Mouse (Mus musculus) kidney, embryonic 15.5 days (tissue): ENCODE results near the gene Shc1. TPM values are rescaled to one million over a fixed set of nuclear protein-coding genes. Genes with fewer than 3 reads are reported as not detected.

Source experiments
- ATAC-seq: fragments of 200-750 bp; cut with Nextera tagmentation; replicated peaks from 2 replicates; pipeline ENCODE4 v1.8.0; 2017; ENCODE audit warnings: moderate TSS enrichment; ENCODE audit not compliant: low FRiP score
- H3K27ac ChIP-seq: fragments of 300-500 bp; sonication (generic); 2 replicates; pipeline ENCODE4 v1.5.1; 2015; ENCODE audit warnings: mild to moderate bottlenecking, inconsistent platforms
- H3K27me3 ChIP-seq: fragments of 300-500 bp; sonication (generic); 2 replicates; pipeline ENCODE4 v1.6.1; 2015; ENCODE audit warnings: inconsistent platforms
- H3K36me3 ChIP-seq: fragments of 300-500 bp; sonication (generic); 2 replicates; pipeline ENCODE4 v1.6.1; 2015; ENCODE audit warnings: inconsistent platforms
- H3K4me1 ChIP-seq: fragments of 300-500 bp; sonication (generic); 2 replicates; pipeline ENCODE4 v1.6.1; 2015; ENCODE audit warnings: inconsistent platforms
- H3K4me2 ChIP-seq: fragments of 300-500 bp; sonication (generic); 2 replicates; pipeline ENCODE4 v1.6.1; 2015; ENCODE audit warnings: moderate library complexity, mild to moderate bottlenecking, inconsistent platforms
- H3K4me3 ChIP-seq: fragments of 300-500 bp; sonication (generic); replicated peaks from 2 replicates; pipeline ENCODE4 v1.5.1; 2015; ENCODE audit warnings: mild to moderate bottlenecking, inconsistent platforms
- H3K9ac ChIP-seq: fragments of 300-500 bp; sonication (generic); 2 replicates; pipeline ENCODE4 v1.6.1; 2015; ENCODE audit warnings: mild to moderate bottlenecking, inconsistent platforms
- H3K9me3 ChIP-seq: fragments of 300-500 bp; sonication (generic); replicated peaks from 2 replicates; pipeline ENCODE4 v1.6.1; 2016; ENCODE audit warnings: inconsistent platforms
- WGBS: fragments of 180-500 bp; shearing (Covaris S2); methylation state at CpG from one replicate; pipeline ENCODE4 v1.1.7; 2015; ENCODE audit warnings: mixed read lengths; 5-methylcytosine and 5-hydroxymethylcytosine counted together
- polyA plus RNA-seq: library from polyadenylated mRNA; unstranded; fragments of >200 nt; fragmentation: Nextera tagmentation; extraction: Ambion mirVana; gene quantifications from 2 replicates; pipeline ENCODE4 v1.2.1, GENCODE M21; 2015

The Shc1 gene
- polyA plus RNA-seq, 1 experiment from 2014 or later = 105 TPM

- WGBS = 4% methylated on average over 16 of the region's 16 CpGs
- peak within 1 kb of the TSS; percentile 57 for H3K9ac ChIP-seq
- H3K4me3 ChIP-seq = peak within 1 kb of the TSS; percentile 55
- no peaks in the 10 kb centered on the region for H3K27me3 ChIP-seq
- H3K4me1 ChIP-seq = peaks cover 24% of the 10 kb centered on the region
- H3K27ac ChIP-seq = peak within 1 kb of the TSS; percentile 83
- ATAC-seq = peak; percentile 89
- peaks cover 41% of the 10 kb centered on the region for H3K36me3 ChIP-seq
- H3K4me2 ChIP-seq = peak within 1 kb of the TSS; percentile 63
- no peaks in the 10 kb centered on the region for H3K9me3 ChIP-seq
Observed at GRCm38 (mm10) chr3:89436176-89437113, 18.2 kb downstream of the Shc1 start, which contains the start of gene Pbxip1. Gene Pbxip1, plus strand, starts transcription at chr3:89436706.

GRCm38 (mm10) chr3:89437269-89437668 is 19.0 kb downstream of the Shc1 start:
- Histone ChIP-seq H3K4me1 (peaks cover 20% of the 10 kb centered on the region), H3K4me2 (peak overlapping the region; percentile 63), H3K9me3 (no peaks in the 10 kb centered on the region), H3K36me3 (peaks cover 38% of the 10 kb centered on the region), H3K27ac (peak overlapping the region; percentile 83), H3K27me3 (no peaks in the 10 kb centered on the region), H3K4me3 (peak overlapping the region; percentile 55), H3K9ac (peak overlapping the region; percentile 57)
- WGBS = 29% methylated on average over 5 of the region's 5 CpGs
- no peak for ATAC-seq

GRCm38 (mm10) chr3:89440691-89441090 is 22.4 kb downstream of the Shc1 start:
- WGBS = 96% methylated on average over 2 of the region's 2 CpGs
- Histone ChIP-seq H3K4me2 (no peak overlapping the region), H3K9me3 (no peaks in the 10 kb centered on the region), H3K4me1 (peaks cover 20% of the 10 kb centered on the region), H3K4me3 (no peak overlapping the region), H3K36me3 (peaks cover 17% of the 10 kb centered on the region), H3K27me3 (no peaks in the 10 kb centered on the region), H3K9ac (no peak overlapping the region), H3K27ac (no peak overlapping the region)
- no peak for ATAC-seq

GRCm38 (mm10) chr3:89448720-89449537 is 30.7 kb downstream of the Shc1 start:
- 56% methylated on average over 13 of the region's 13 CpGs for WGBS
- Histone ChIP-seq H3K4me1 (peaks cover 25% of the 10 kb centered on the region), H3K4me2 (no peak overlapping the region), H3K27me3 (no peaks in the 10 kb centered on the region), H3K9ac (no peak overlapping the region), H3K9me3 (no peaks in the 10 kb centered on the region), H3K4me3 (no peak overlapping the region), H3K27ac (peak overlapping the region; percentile 43), H3K36me3 (peaks cover 29% of the 10 kb centered on the region)
- peak; percentile 19; the same call in 1 of the 2 replicates for ATAC-seq

- Histone ChIP-seq H3K27me3 (no peaks in the 10 kb centered on the region), H3K36me3 (peaks cover 25% of the 10 kb centered on the region), H3K27ac (0 out of 2 replicates have a peak overlapping the region, but pooled peaks have one; percentile 43), H3K4me2 (no peak overlapping the region), H3K9ac (no peak overlapping the region), H3K9me3 (no peaks in the 10 kb centered on the region), H3K4me3 (no peak overlapping the region), H3K4me1 (peaks cover 28% of the 10 kb centered on the region)
- 49% methylated on average over 7 of the region's 7 CpGs for WGBS
- peak; percentile 75 for ATAC-seq
Observed at GRCm38 (mm10) chr3:89449541-89449940, 31.3 kb downstream of the Shc1 start.

- no peak for ATAC-seq
- H3K9me3 ChIP-seq = no peaks in the 10 kb centered on the region
- 0 out of 2 replicates have a peak overlapping the region, but pooled peaks have one; percentile 10 for H3K9ac ChIP-seq
- H3K4me1 ChIP-seq = peaks cover 33% of the 10 kb centered on the region
- H3K4me2 ChIP-seq = no peak overlapping the region
- H3K27ac ChIP-seq = no peak overlapping the region
- no peaks in the 10 kb centered on the region for H3K27me3 ChIP-seq
- WGBS = 83% methylated on average over 1 of the region's 1 CpGs
- H3K4me3 ChIP-seq = no peak overlapping the region
- peaks cover 4% of the 10 kb centered on the region for H3K36me3 ChIP-seq
Observed at GRCm38 (mm10) chr3:89451916-89452315, 33.7 kb downstream of the Shc1 start.

- WGBS = 61% methylated on average over 10 of the region's 10 CpGs
- Histone ChIP-seq H3K27me3 (no peaks in the 10 kb centered on the region), H3K4me2 (no peak within 1 kb of the TSS), H3K4me3 (no peak within 1 kb of the TSS), H3K9me3 (no peaks in the 10 kb centered on the region), H3K9ac (no peak within 1 kb of the TSS), H3K36me3 (no peaks in the 10 kb centered on the region), H3K27ac (no peak within 1 kb of the TSS), H3K4me1 (peaks cover 33% of the 10 kb centered on the region)
- ATAC-seq = no peak
Observed at GRCm38 (mm10) chr3:89454401-89455177, 36.3 kb downstream of the Shc1 start, which contains the start of gene Pmvk. Gene Pmvk, plus strand, starts transcription at chr3:89454541.

- Histone ChIP-seq H3K36me3 (no peaks in the 10 kb centered on the region), H3K9ac (no peak overlapping the region), H3K9me3 (no peaks in the 10 kb centered on the region), H3K4me2 (no peak overlapping the region), H3K27ac (no peak overlapping the region), H3K4me3 (no peak overlapping the region), H3K27me3 (no peaks in the 10 kb centered on the region), H3K4me1 (peaks cover 40% of the 10 kb centered on the region)
- 82% methylated on average over 1 of the region's 1 CpGs for WGBS
- no peak for ATAC-seq
Observed at GRCm38 (mm10) chr3:89455786-89456285, 37.6 kb downstream of the Shc1 start.

- peak; percentile 27; the same call in 1 of the 2 replicates for ATAC-seq
Observed at GRCm38 (mm10) chr3:89456726-89457665, 38.8 kb downstream of the Shc1 start.

GRCm38 (mm10) chr3:89458372-89458964 is 40.2 kb downstream of the Shc1 start:
- H3K27me3 ChIP-seq = no peaks in the 10 kb centered on the region
- 0 out of 2 replicates have a peak, but pooled peaks cover 5% of the 10 kb centered on the region for H3K36me3 ChIP-seq
- peaks cover 30% of the 10 kb centered on the region for H3K4me1 ChIP-seq
- peak overlapping the region; percentile 73 for H3K4me3 ChIP-seq
- 43% methylated on average over 13 of the region's 13 CpGs for WGBS
- no peaks in the 10 kb centered on the region for H3K9me3 ChIP-seq
- H3K27ac ChIP-seq = peak overlapping the region; percentile 86
- no peak overlapping the region for H3K9ac ChIP-seq
- H3K4me2 ChIP-seq = peak overlapping the region; percentile 85
- ATAC-seq = peak; percentile 53; the same call in 1 of the 2 replicates

More at GRCm38 (mm10) chr3:89456726-89457665, 38.8 kb downstream of the Shc1 start:
- Histone ChIP-seq H3K36me3 (0 out of 2 replicates have a peak, but pooled peaks cover 3% of the 10 kb centered on the region), H3K4me2 (no peak overlapping the region), H3K9me3 (no peaks in the 10 kb centered on the region), H3K4me3 (no peak overlapping the region), H3K9ac (no peak overlapping the region), H3K27ac (no peak overlapping the region), H3K4me1 (peaks cover 31% of the 10 kb centered on the region), H3K27me3 (no peaks in the 10 kb centered on the region)
- WGBS = 36% methylated on average over 10 of the region's 10 CpGs
